Mouse (Mus musculus): ENCODE measurements around the gene Reep6. TPM values are rescaled to one million over a fixed set of nuclear protein-coding genes. Genes with fewer than 3 reads are reported as not detected.

The Reep6 gene
- polyA plus RNA-seq, 1 experiment from 2014 or later = 5.5 TPM

- ATAC-seq (ENCODE audit: insufficient read depth, low FRiP score, low TSS enrichment) = peak; percentile 85
- Histone ChIP-seq H3K27ac (ENCODE audit: low read depth, low read length) (peak overlapping the region; percentile 92), H3K36me3 (ENCODE audit: control insufficient read depth, insufficient read depth, low read length) (peaks cover 9% of the 10 kb centered on the region), H3K27me3 (ENCODE audit: control insufficient read depth, insufficient read depth, low read length) (peaks cover 12% of the 10 kb centered on the region), H3K4me3 (ENCODE audit: low read depth, low read length) (peak overlapping the region; percentile 61), H3K4me2 (ENCODE audit: low read depth) (peak overlapping the region; percentile 73), H3K9me3 (ENCODE audit: control insufficient read depth, low read length) (no peaks in the 10 kb centered on the region), H3K9ac (ENCODE audit: low read length) (peak overlapping the region; percentile 94), H3K4me1 (ENCODE audit: control insufficient read depth, insufficient read depth, low read length) (peaks cover 26% of the 10 kb centered on the region)
- peak; percentile 93 for DNase-seq (ENCODE audit: low spot score)
- WGBS = 4% methylated on average over 26 of the region's 26 CpGs
Measured at GRCm38 (mm10) chr10:80298571-80299281, 31.0 kb upstream of the Reep6 start.

GRCm38 (mm10) chr10:80299301-80299700 is 30.5 kb upstream of the Reep6 start:
- Histone ChIP-seq H3K27ac (ENCODE audit: low read depth, low read length) (peak overlapping the region; percentile 92), H3K27me3 (ENCODE audit: control insufficient read depth, insufficient read depth, low read length) (peaks cover 12% of the 10 kb centered on the region), H3K4me3 (ENCODE audit: low read depth, low read length) (peak overlapping the region; percentile 61), H3K9me3 (ENCODE audit: control insufficient read depth, low read length) (no peaks in the 10 kb centered on the region), H3K4me1 (ENCODE audit: control insufficient read depth, insufficient read depth, low read length) (peaks cover 26% of the 10 kb centered on the region), H3K4me2 (ENCODE audit: low read depth) (peak overlapping the region; percentile 73), H3K36me3 (ENCODE audit: control insufficient read depth, insufficient read depth, low read length) (peaks cover 6% of the 10 kb centered on the region), H3K9ac (ENCODE audit: low read length) (peak overlapping the region; percentile 94)
- DNase-seq (ENCODE audit: low spot score) = no peak
- ATAC-seq (ENCODE audit: insufficient read depth, low FRiP score, low TSS enrichment) = no peak
- WGBS = 11% methylated on average over 14 of the region's 15 CpGs

- DNase-seq (ENCODE audit: low spot score) (peak; percentile 25), ATAC-seq (ENCODE audit: insufficient read depth, low FRiP score, low TSS enrichment) (no peak)
- Histone ChIP-seq H3K9ac (ENCODE audit: low read length) (peak overlapping the region; percentile 94), H3K27ac (ENCODE audit: low read depth, low read length) (peak overlapping the region; percentile 92), H3K4me3 (ENCODE audit: low read depth, low read length) (peak overlapping the region; percentile 61), H3K9me3 (ENCODE audit: control insufficient read depth, low read length) (no peaks in the 10 kb centered on the region), H3K4me2 (ENCODE audit: low read depth) (peak overlapping the region; percentile 73), H3K27me3 (ENCODE audit: control insufficient read depth, insufficient read depth, low read length) (peaks cover 15% of the 10 kb centered on the region), H3K4me1 (ENCODE audit: control insufficient read depth, insufficient read depth, low read length) (peaks cover 26% of the 10 kb centered on the region), H3K36me3 (ENCODE audit: control insufficient read depth, insufficient read depth, low read length) (peaks cover 3% of the 10 kb centered on the region)
- 58% methylated on average over 10 of the region's 10 CpGs for WGBS
Measured at GRCm38 (mm10) chr10:80299824-80300223, 29.9 kb upstream of the Reep6 start.

GRCm38 (mm10) chr10:80300672-80301181 is 29.0 kb upstream of the Reep6 start:
- Histone ChIP-seq H3K9ac (ENCODE audit: low read length) (peak overlapping the region; percentile 94), H3K27me3 (ENCODE audit: control insufficient read depth, insufficient read depth, low read length) (peaks cover 19% of the 10 kb centered on the region), H3K4me1 (ENCODE audit: control insufficient read depth, insufficient read depth, low read length) (peaks cover 23% of the 10 kb centered on the region), H3K4me3 (ENCODE audit: low read depth, low read length) (peak overlapping the region; percentile 61), H3K4me2 (ENCODE audit: low read depth) (peak overlapping the region; percentile 73), H3K9me3 (ENCODE audit: control insufficient read depth, low read length) (no peaks in the 10 kb centered on the region), H3K27ac (ENCODE audit: low read depth, low read length) (peak overlapping the region; percentile 92), H3K36me3 (ENCODE audit: control insufficient read depth, insufficient read depth, low read length) (peaks cover 6% of the 10 kb centered on the region)
- DNase-seq (ENCODE audit: low spot score) (peak; percentile 78), ATAC-seq (ENCODE audit: insufficient read depth, low FRiP score, low TSS enrichment) (peak; percentile 56)
- WGBS = 12% methylated on average over 11 of the region's 11 CpGs

- H3K4me3 ChIP-seq (ENCODE audit: low read depth, low read length) = peak overlapping the region; percentile 61
- DNase-seq (ENCODE audit: low spot score) (no peak), ATAC-seq (ENCODE audit: insufficient read depth, low FRiP score, low TSS enrichment) (no peak)
- peak overlapping the region; percentile 94 for H3K9ac ChIP-seq (ENCODE audit: low read length)
- peak overlapping the region; percentile 92 for H3K27ac ChIP-seq (ENCODE audit: low read depth, low read length)
- peak overlapping the region; percentile 73 for H3K4me2 ChIP-seq (ENCODE audit: low read depth)
- H3K27me3 ChIP-seq (ENCODE audit: control insufficient read depth, insufficient read depth, low read length) = peaks cover 20% of the 10 kb centered on the region
- H3K9me3 ChIP-seq (ENCODE audit: control insufficient read depth, low read length) = no peaks in the 10 kb centered on the region
- peaks cover 12% of the 10 kb centered on the region for H3K36me3 ChIP-seq (ENCODE audit: control insufficient read depth, insufficient read depth, low read length)
- WGBS = 77% methylated on average over 10 of the region's 10 CpGs
- H3K4me1 ChIP-seq (ENCODE audit: control insufficient read depth, insufficient read depth, low read length) = peaks cover 22% of the 10 kb centered on the region
Measured at GRCm38 (mm10) chr10:80301256-80302081, 28.3 kb upstream of the Reep6 start.

GRCm38 (mm10) chr10:80302082-80302355 is 27.7 kb upstream of the Reep6 start:
- Histone ChIP-seq H3K4me3 (ENCODE audit: low read depth, low read length) (peak overlapping the region; percentile 61), H3K27me3 (ENCODE audit: control insufficient read depth, insufficient read depth, low read length) (peaks cover 20% of the 10 kb centered on the region), H3K36me3 (ENCODE audit: control insufficient read depth, insufficient read depth, low read length) (peaks cover 12% of the 10 kb centered on the region), H3K4me1 (ENCODE audit: control insufficient read depth, insufficient read depth, low read length) (peaks cover 17% of the 10 kb centered on the region), H3K9me3 (ENCODE audit: control insufficient read depth, low read length) (no peaks in the 10 kb centered on the region), H3K4me2 (ENCODE audit: low read depth) (peak overlapping the region; percentile 73), H3K27ac (ENCODE audit: low read depth, low read length) (no peak overlapping the region), H3K9ac (ENCODE audit: low read length) (peak overlapping the region; percentile 94)
- 69% methylated on average over 5 of the region's 5 CpGs for whole genome bisulfite sequencing
- ATAC-seq (ENCODE audit: insufficient read depth, low FRiP score, low TSS enrichment) = no peak
- DNase-seq (ENCODE audit: low spot score) = no peak

- DNase-seq (ENCODE audit: low spot score) (peak; percentile 16), ATAC-seq (ENCODE audit: insufficient read depth, low FRiP score, low TSS enrichment) (no peak)
- Histone ChIP-seq H3K9me3 (ENCODE audit: control insufficient read depth, low read length) (no peaks in the 10 kb centered on the region), H3K4me2 (ENCODE audit: low read depth) (peak overlapping the region; percentile 73), H3K27ac (ENCODE audit: low read depth, low read length) (no peak overlapping the region), H3K9ac (ENCODE audit: low read length) (peak overlapping the region; percentile 94), H3K36me3 (ENCODE audit: control insufficient read depth, insufficient read depth, low read length) (peaks cover 15% of the 10 kb centered on the region), H3K4me3 (ENCODE audit: low read depth, low read length) (peak overlapping the region; percentile 61), H3K27me3 (ENCODE audit: control insufficient read depth, insufficient read depth, low read length) (peaks cover 20% of the 10 kb centered on the region), H3K4me1 (ENCODE audit: control insufficient read depth, insufficient read depth, low read length) (peaks cover 16% of the 10 kb centered on the region)
- WGBS = 12% methylated on average over 9 of the region's 9 CpGs
Measured at GRCm38 (mm10) chr10:80302471-80302881, 27.3 kb upstream of the Reep6 start.

- Histone ChIP-seq H3K27me3 (ENCODE audit: control insufficient read depth, insufficient read depth, low read length) (peaks cover 12% of the 10 kb centered on the region), H3K9ac (ENCODE audit: low read length) (no peak overlapping the region), H3K4me1 (ENCODE audit: control insufficient read depth, insufficient read depth, low read length) (peaks cover 12% of the 10 kb centered on the region), H3K4me3 (ENCODE audit: low read depth, low read length) (peak overlapping the region; percentile 8; the same call in 1 of the 2 replicates), H3K27ac (ENCODE audit: low read depth, low read length) (no peak overlapping the region), H3K9me3 (ENCODE audit: control insufficient read depth, low read length) (no peaks in the 10 kb centered on the region), H3K36me3 (ENCODE audit: control insufficient read depth, insufficient read depth, low read length) (peaks cover 26% of the 10 kb centered on the region), H3K4me2 (ENCODE audit: low read depth) (peak overlapping the region; percentile 26; the same call in 1 of the 2 replicates)
- ATAC-seq (ENCODE audit: insufficient read depth, low FRiP score, low TSS enrichment) (no peak), DNase-seq (ENCODE audit: low spot score) (no peak)
- 18% methylated on average over 12 of the region's 12 CpGs for WGBS
Measured at GRCm38 (mm10) chr10:80304458-80304857, 25.3 kb upstream of the Reep6 start.
